Mouse (Mus musculus) brain, adult 10 weeks (tissue): ENCODE results near the gene Pex11b. TPM values are rescaled to one million over a fixed set of nuclear protein-coding genes. Genes with fewer than 3 reads are reported as not detected.

Source experiments
- polyA plus RNA-seq: library from polyadenylated mRNA; stranded (reverse); fragments of 350-450 nt; fragmentation: Illumina TruSeq; extraction: RNeasy Lipid Tissue Mini Kit (QIAGEN cat#74804); gene quantifications from one replicate; pipeline ENCODE4 v1.2.3, GENCODE M21; 2015; ENCODE audit warnings: low read depth, low replicate concordance

The Pex11b gene
- polyA plus RNA-seq = 73.8 TPM

GRCm38 (mm10) chr3:96634928-96635879 is at the start of gene Pex11b, which contains the start of gene Gm42957:
TSS of gene Pex11b (plus strand) at chr3:96635376.
TSS of gene Gm42957 (plus strand) at chr3:96635474.

GRCm38 (mm10) chr3:96593790-96594560 is 41.2 kb upstream of the Pex11b start, which contains the start of gene Polr3gl:
TSS of gene Polr3gl (minus strand) at chr3:96594181.

GRCm38 (mm10) chr3:96596228-96596707 is 38.9 kb upstream of the Pex11b start, which contains the start of gene Ankrd34a:
TSS of gene Ankrd34a (plus strand) at chr3:96596636.

GRCm38 (mm10) chr3:96600639-96601250 is 34.4 kb upstream of the Pex11b start, which contains the start of gene Lix1l:
TSS of gene Lix1l (plus strand) at chr3:96601149.

GRCm38 (mm10) chr3:96629729-96630600 is 5.2 kb upstream of the Pex11b start, which contains the start of gene Rbm8a:
TSS of gene Rbm8a (plus strand) at chr3:96629933.

GRCm38 (mm10) chr3:96645018-96645649 is 10.0 kb downstream of the Pex11b start, which contains the start of gene Itga10:
TSS of gene Itga10 (plus strand) at chr3:96645584.

GRCm38 (mm10) chr3:96669727-96670468 is 34.7 kb downstream of the Pex11b start, which contains the start of gene Ankrd35:
TSS of gene Ankrd35 (plus strand) at chr3:96670131.

Other genes starting within 250 kb of the Pex11b start
- gene BC107364, start 183.1 kb upstream of the Pex11b start, polyA plus RNA-seq = not detected
- gene Hfe2, start 110.2 kb upstream of the Pex11b start, polyA plus RNA-seq = 0.94 TPM
- gene Txnip, start 77.4 kb upstream of the Pex11b start, polyA plus RNA-seq = 25.5 TPM
- not detected for gene Gm16253, start 58.4 kb upstream of the Pex11b start, polyA plus RNA-seq
- gene Polr3gl, start 41.2 kb upstream of the Pex11b start, polyA plus RNA-seq = 39.7 TPM
- 43.7 TPM for gene Ankrd34a, start 38.7 kb upstream of the Pex11b start, polyA plus RNA-seq
- gene Lix1l, start 34.2 kb upstream of the Pex11b start, polyA plus RNA-seq = 15.8 TPM
- 41.9 TPM for gene Rbm8a, start 5.4 kb upstream of the Pex11b start, polyA plus RNA-seq
- 0.12 TPM for gene Gm42957, start 98 bp downstream of the Pex11b start, polyA plus RNA-seq
- 2.6 TPM for gene Itga10, start 10.2 kb downstream of the Pex11b start, polyA plus RNA-seq
- gene Ankrd35, start 34.8 kb downstream of the Pex11b start, polyA plus RNA-seq = 6.8 TPM
- gene Pias3, start 61.0 kb downstream of the Pex11b start, polyA plus RNA-seq = 23.9 TPM
- gene Nudt17, start 73.2 kb downstream of the Pex11b start, polyA plus RNA-seq = 13.2 TPM
- 28.5 TPM for gene Polr3c, start 92.3 kb downstream of the Pex11b start, polyA plus RNA-seq
- gene Rnf115, start 92.3 kb downstream of the Pex11b start, polyA plus RNA-seq = 60.1 TPM
- gene Pdzk1, start 193.9 kb downstream of the Pex11b start, polyA plus RNA-seq = not detected
- not detected for gene Cd160, start 194.0 kb downstream of the Pex11b start, polyA plus RNA-seq